Mouse (Mus musculus) midbrain, embryonic 13.5 days (tissue): ENCODE data around the gene Mob1a. TPM values are rescaled to one million over a fixed set of nuclear protein-coding genes. Genes with fewer than 3 reads are reported as not detected.

Experiments used
- ATAC-seq: fragments of 200-750 bp; cut with Nextera tagmentation; 2 replicates; pipeline ENCODE4 v1.8.0; 2017; ENCODE audit warnings: mild to moderate bottlenecking, moderate TSS enrichment, moderate library complexity
- H3K27ac ChIP-seq: fragments of 300-500 bp; sonication (generic); 2 replicates; pipeline ENCODE4 v1.5.1; 2015; ENCODE audit warnings: inconsistent platforms, mild to moderate bottlenecking, moderate library complexity
- H3K27me3 ChIP-seq: fragments of 300-500 bp; sonication (generic); 2 replicates; pipeline ENCODE4 v1.6.1; 2015; ENCODE audit warnings: mild to moderate bottlenecking, inconsistent platforms
- H3K36me3 ChIP-seq: fragments of 300-500 bp; sonication (generic); 2 replicates; pipeline ENCODE4 v1.6.1; 2015; ENCODE audit warnings: mild to moderate bottlenecking, inconsistent platforms
- H3K4me1 ChIP-seq: fragments of 300-500 bp; sonication (generic); replicated peaks from 2 replicates; pipeline ENCODE4 v1.6.1; 2015; ENCODE audit warnings: inconsistent platforms
- H3K4me2 ChIP-seq: fragments of 300-500 bp; sonication (generic); replicated peaks from 2 replicates; pipeline ENCODE4 v1.6.1; 2015; ENCODE audit warnings: moderate library complexity, mild to moderate bottlenecking, inconsistent platforms
- H3K4me3 ChIP-seq: fragments of 300-500 bp; sonication (generic); replicated peaks from 2 replicates; pipeline ENCODE4 v1.5.1; 2015; ENCODE audit warnings: mild to moderate bottlenecking, inconsistent platforms
- H3K9ac ChIP-seq: fragments of 300-500 bp; sonication (generic); replicated peaks from 2 replicates; pipeline ENCODE4 v1.6.1; 2015; ENCODE audit warnings: mild to moderate bottlenecking, inconsistent platforms
- H3K9me3 ChIP-seq: fragments of 300-500 bp; sonication (generic); 2 replicates; pipeline ENCODE4 v1.6.1; 2016; ENCODE audit warnings: mild to moderate bottlenecking, inconsistent platforms
- WGBS: fragments of 180-500 bp; shearing (Covaris S2); methylation state at CpG from one replicate; pipeline ENCODE4 v1.1.7; 2015; 5-methylcytosine and 5-hydroxymethylcytosine counted together
- polyA plus RNA-seq: library from polyadenylated mRNA; unstranded; fragments of >200 nt; fragmentation: Nextera tagmentation; extraction: Ambion mirVana; gene quantifications from 2 replicates; pipeline ENCODE4 v1.2.1, GENCODE M21; 2015

Mob1a gene
- polyA plus RNA-seq: 30.7 and 31.8 TPM in 2 replicates

- peak within 1 kb of the TSS; percentile 88 for H3K27ac ChIP-seq
- H3K4me3 ChIP-seq: peak within 1 kb of the TSS; percentile 76
- no peaks in the 10 kb centered on the region for H3K27me3 ChIP-seq
- ATAC-seq: peak; percentile 99
- H3K4me1 ChIP-seq: peaks cover 22% of the 10 kb centered on the region
- H3K36me3 ChIP-seq: peaks cover 10% of the 10 kb centered on the region
- 2% methylated on average over 59 of the region's 65 CpGs for WGBS
- H3K4me2 ChIP-seq: peak within 1 kb of the TSS; percentile 83
- H3K9me3 ChIP-seq: no peaks in the 10 kb centered on the region
- H3K9ac ChIP-seq: peak within 1 kb of the TSS; percentile 90
Measured at GRCm38 (mm10) chr6:83325525-83326393, at the start of gene Mob1a, which contains the start of gene Mthfd2. Mob1a (plus strand) TSS chr6:83326016. Mthfd2 (minus strand) TSS chr6:83325908.

- Histone ChIP-seq H3K27ac (no peak overlapping the region), H3K4me2 (no peak overlapping the region), H3K27me3 (no peaks in the 10 kb centered on the region), H3K36me3 (no peaks in the 10 kb centered on the region), H3K9me3 (peaks cover 4% of the 10 kb centered on the region; the same call in 1 of the 2 replicates), H3K4me1 (no peaks in the 10 kb centered on the region), H3K4me3 (no peak overlapping the region), H3K9ac (no peak overlapping the region)
- ATAC-seq: no peak
- WGBS: 78% methylated on average over 13 of the region's 13 CpGs
Measured at GRCm38 (mm10) chr6:83277151-83277550, 48.7 kb upstream of the Mob1a start.

- WGBS: 23% methylated on average over 2 of the region's 2 CpGs
- peaks cover 4% of the 10 kb centered on the region; the same call in 1 of the 2 replicates for H3K9me3 ChIP-seq
- H3K9ac ChIP-seq: no peak overlapping the region
- H3K27ac ChIP-seq: no peak overlapping the region
- ATAC-seq: no peak
- H3K27me3 ChIP-seq: no peaks in the 10 kb centered on the region
- H3K4me2 ChIP-seq: no peak overlapping the region
- H3K36me3 ChIP-seq: no peaks in the 10 kb centered on the region
- no peaks in the 10 kb centered on the region for H3K4me1 ChIP-seq
- no peak overlapping the region for H3K4me3 ChIP-seq
Measured at GRCm38 (mm10) chr6:83278881-83279280, 46.9 kb upstream of the Mob1a start.

- Histone ChIP-seq H3K9ac (no peak overlapping the region), H3K27me3 (no peaks in the 10 kb centered on the region), H3K36me3 (no peaks in the 10 kb centered on the region), H3K9me3 (peaks cover 4% of the 10 kb centered on the region; the same call in 1 of the 2 replicates), H3K4me2 (no peak overlapping the region), H3K4me3 (no peak overlapping the region), H3K4me1 (no peaks in the 10 kb centered on the region), H3K27ac (no peak overlapping the region)
- WGBS: 76% methylated on average over 8 of the region's 8 CpGs
- no peak for ATAC-seq
Measured at GRCm38 (mm10) chr6:83280256-83280955, 45.4 kb upstream of the Mob1a start.

GRCm38 (mm10) chr6:83300447-83301229 is 25.2 kb upstream of the Mob1a start:
- H3K4me3 ChIP-seq: no peak overlapping the region

GRCm38 (mm10) chr6:83301294-83301693 is 24.5 kb upstream of the Mob1a start:
- H3K9me3 ChIP-seq: no peaks in the 10 kb centered on the region
- H3K4me1 ChIP-seq: no peaks in the 10 kb centered on the region
- H3K9ac ChIP-seq: no peak overlapping the region
- H3K27ac ChIP-seq: no peak overlapping the region
- no peak for ATAC-seq
- no peak overlapping the region for H3K4me2 ChIP-seq
- no peaks in the 10 kb centered on the region for H3K27me3 ChIP-seq
- WGBS: 86% methylated on average over 2 of the region's 2 CpGs
- no peak overlapping the region for H3K4me3 ChIP-seq
- H3K36me3 ChIP-seq: peaks cover 18% of the 10 kb centered on the region

More at GRCm38 (mm10) chr6:83300447-83301229, 25.2 kb upstream of the Mob1a start:
- H3K9me3 ChIP-seq: no peaks in the 10 kb centered on the region
- no peak overlapping the region for H3K4me2 ChIP-seq
- H3K27me3 ChIP-seq: no peaks in the 10 kb centered on the region
- H3K4me1 ChIP-seq: no peaks in the 10 kb centered on the region
- no peak overlapping the region for H3K9ac ChIP-seq
- peaks cover 11% of the 10 kb centered on the region for H3K36me3 ChIP-seq
- ATAC-seq: no peak
- WGBS: 88% methylated on average over 7 of the region's 7 CpGs
- no peak overlapping the region for H3K27ac ChIP-seq

GRCm38 (mm10) chr6:83302264-83302663 is 23.6 kb upstream of the Mob1a start:
- no peaks in the 10 kb centered on the region for H3K9me3 ChIP-seq
- H3K4me1 ChIP-seq: no peaks in the 10 kb centered on the region
- H3K4me3 ChIP-seq: no peak overlapping the region
- WGBS: 79% methylated on average over 5 of the region's 5 CpGs
- no peak overlapping the region for H3K9ac ChIP-seq
- H3K27me3 ChIP-seq: no peaks in the 10 kb centered on the region
- H3K4me2 ChIP-seq: no peak overlapping the region
- peaks cover 28% of the 10 kb centered on the region for H3K36me3 ChIP-seq
- no peak for ATAC-seq
- H3K27ac ChIP-seq: no peak overlapping the region

GRCm38 (mm10) chr6:83309017-83309416 is 16.8 kb upstream of the Mob1a start:
- Histone ChIP-seq H3K4me2 (no peak overlapping the region), H3K4me1 (no peaks in the 10 kb centered on the region), H3K27ac (no peak overlapping the region), H3K27me3 (no peaks in the 10 kb centered on the region), H3K9ac (no peak overlapping the region), H3K9me3 (no peaks in the 10 kb centered on the region), H3K36me3 (peaks cover 75% of the 10 kb centered on the region), H3K4me3 (no peak overlapping the region)
- no peak for ATAC-seq
- 92% methylated on average over 7 of the region's 7 CpGs for WGBS

GRCm38 (mm10) chr6:83311206-83311605 is 14.6 kb upstream of the Mob1a start:
- Histone ChIP-seq H3K4me3 (no peak overlapping the region), H3K27ac (no peak overlapping the region), H3K27me3 (no peaks in the 10 kb centered on the region), H3K36me3 (peaks cover 58% of the 10 kb centered on the region), H3K4me1 (peaks cover 12% of the 10 kb centered on the region), H3K9ac (no peak overlapping the region), H3K4me2 (no peak overlapping the region), H3K9me3 (no peaks in the 10 kb centered on the region)
- WGBS: 96% methylated on average over 11 of the region's 11 CpGs
- no peak for ATAC-seq

- H3K4me2 ChIP-seq: no peak overlapping the region
- WGBS: 91% methylated on average over 7 of the region's 7 CpGs
- H3K4me3 ChIP-seq: no peak overlapping the region
- H3K4me1 ChIP-seq: peaks cover 20% of the 10 kb centered on the region
- H3K27ac ChIP-seq: no peak overlapping the region
- H3K9ac ChIP-seq: no peak overlapping the region
- no peak for ATAC-seq
- no peaks in the 10 kb centered on the region for H3K9me3 ChIP-seq
- peaks cover 50% of the 10 kb centered on the region for H3K36me3 ChIP-seq
- H3K27me3 ChIP-seq: no peaks in the 10 kb centered on the region
Measured at GRCm38 (mm10) chr6:83312021-83312420, 13.8 kb upstream of the Mob1a start.

- peaks cover 47% of the 10 kb centered on the region for H3K36me3 ChIP-seq
Measured at GRCm38 (mm10) chr6:83312514-83312913, 13.3 kb upstream of the Mob1a start.

More at GRCm38 (mm10) chr6:83312514-83312913, 13.3 kb upstream of the Mob1a start:
- Histone ChIP-seq H3K4me1 (peaks cover 20% of the 10 kb centered on the region), H3K4me3 (no peak overlapping the region), H3K9me3 (no peaks in the 10 kb centered on the region), H3K27me3 (no peaks in the 10 kb centered on the region), H3K4me2 (no peak overlapping the region), H3K27ac (no peak overlapping the region), H3K9ac (no peak overlapping the region)
- ATAC-seq: no peak
- 87% methylated on average over 8 of the region's 8 CpGs for WGBS
